Mouse (Mus musculus) thymus, postnatal 36 days (tissue): ENCODE measurements around the gene Mfap5.
"Not testable (repeated sequence)": the region's sequence is repeated elsewhere in the genome, so short reads cannot be mapped to it uniquely, and the experiment has no call there.

Source experiments
- DNase-seq, 2 experiments: peaks; one replicate each; pipeline ENCODE4 v3.0.0; 2022; ENCODE audit warnings: mixed read lengths in 2 of 2

The Mfap5 gene

GRCm38 (mm10) chr6:122505545-122505944 lies at the start of gene Mfap5:
TSS of gene Mfap5 (plus strand) at chr6:122505845.
- no peak for DNase-seq

GRCm38 (mm10) chr6:122458946-122459693 lies 46.5 kb upstream of the Mfap5 start:
- no peak for DNase-seq

- no peak for DNase-seq
Observed at GRCm38 (mm10) chr6:122466092-122466713, 39.4 kb upstream of the Mfap5 start.

GRCm38 (mm10) chr6:122469030-122469640 lies 36.5 kb upstream of the Mfap5 start:
- no peak for DNase-seq

GRCm38 (mm10) chr6:122470240-122470639 lies 35.4 kb upstream of the Mfap5 start:
- no peak for DNase-seq

- not testable (repeated sequence) for DNase-seq
Observed at GRCm38 (mm10) chr6:122471461-122471860, 34.2 kb upstream of the Mfap5 start.

- DNase-seq, result no peak
Observed at GRCm38 (mm10) chr6:122478062-122478461, 27.6 kb upstream of the Mfap5 start.

- peak; percentile 5 to 22 for DNase-seq
Observed at GRCm38 (mm10) chr6:122485401-122486296, 20.0 kb upstream of the Mfap5 start.

- DNase-seq, result peak; percentile 13 to 30
Observed at GRCm38 (mm10) chr6:122486297-122487117, 19.1 kb upstream of the Mfap5 start.

- DNase-seq, result no peak
Observed at GRCm38 (mm10) chr6:122490929-122491512, 14.6 kb upstream of the Mfap5 start.

- peak; percentile 8 to 14 for DNase-seq
Observed at GRCm38 (mm10) chr6:122491557-122491956, 14.1 kb upstream of the Mfap5 start.

- DNase-seq, result no peak
Observed at GRCm38 (mm10) chr6:122492479-122492878, 13.2 kb upstream of the Mfap5 start.

- DNase-seq, result no peak
Observed at GRCm38 (mm10) chr6:122493799-122494472, 11.7 kb upstream of the Mfap5 start.

GRCm38 (mm10) chr6:122495082-122495881 lies 10.4 kb upstream of the Mfap5 start:
- DNase-seq, result no peak

- no peak for DNase-seq
Observed at GRCm38 (mm10) chr6:122496501-122496900, 9.1 kb upstream of the Mfap5 start.

GRCm38 (mm10) chr6:122498661-122499060 lies 7.0 kb upstream of the Mfap5 start, which contains the start of gene Rimklb:
TSS of gene Rimklb (minus strand) at chr6:122498761.
- DNase-seq, result no peak

- no peak for DNase-seq
Observed at GRCm38 (mm10) chr6:122505041-122505440, 604 bp upstream of the Mfap5 start.

GRCm38 (mm10) chr6:122508494-122508893 lies 2.8 kb downstream of the Mfap5 start:
- DNase-seq, result no peak

GRCm38 (mm10) chr6:122512914-122513878 lies 7.6 kb downstream of the Mfap5 start:
- no peak for DNase-seq
